Mouse (Mus musculus): ENCODE data around the gene 1700122O11Rik.

Gene 1700122O11Rik

GRCm38 (mm10) chr17:48001586-48002361 is 36.3 kb downstream of the 1700122O11Rik start:
- Histone ChIP-seq H3K36me3 (ENCODE audit: insufficient read depth, low read length) (no peaks in the 10 kb centered on the region), H3K27me3 (ENCODE audit: insufficient read depth, low read length) (peaks cover 10% of the 10 kb centered on the region), H3K4me3 (replicated peaks; ENCODE audit: low read length) (peak overlapping the region; percentile 56), H3K4me1 (replicated peaks; ENCODE audit: low read depth, low read length) (peaks cover 62% of the 10 kb centered on the region), H3K9me3 (ENCODE audit: low read length) (no peaks in the 10 kb centered on the region)
- TF ChIP-seq NANOG (IDR thresholded peaks at IDR 0.05; ENCODE audit: borderline replicate concordance, low read length) (no peak), POU5F1 (IDR thresholded peaks at IDR 0.05; ENCODE audit: borderline replicate concordance, low read length) (no peak), CTCF (conservative IDR thresholded peaks at IDR 0.05; ENCODE audit: low read length) (no peak)

GRCm38 (mm10) chr17:48001157-48001556 is 36.9 kb downstream of the 1700122O11Rik start:
- Histone ChIP-seq H3K27me3 (ENCODE audit: insufficient read depth, low read length) (peaks cover 8% of the 10 kb centered on the region), H3K4me1 (replicated peaks; ENCODE audit: low read depth, low read length) (peaks cover 60% of the 10 kb centered on the region), H3K36me3 (ENCODE audit: insufficient read depth, low read length) (no peaks in the 10 kb centered on the region), H3K4me3 (replicated peaks; ENCODE audit: low read length) (0 out of 2 replicates have a peak overlapping the region, but pooled peaks have one; percentile 35), H3K9me3 (ENCODE audit: low read length) (no peaks in the 10 kb centered on the region)
- no peak for TF ChIP-seq POU5F1 (IDR thresholded peaks at IDR 0.05; ENCODE audit: borderline replicate concordance, low read length)

DNA sequence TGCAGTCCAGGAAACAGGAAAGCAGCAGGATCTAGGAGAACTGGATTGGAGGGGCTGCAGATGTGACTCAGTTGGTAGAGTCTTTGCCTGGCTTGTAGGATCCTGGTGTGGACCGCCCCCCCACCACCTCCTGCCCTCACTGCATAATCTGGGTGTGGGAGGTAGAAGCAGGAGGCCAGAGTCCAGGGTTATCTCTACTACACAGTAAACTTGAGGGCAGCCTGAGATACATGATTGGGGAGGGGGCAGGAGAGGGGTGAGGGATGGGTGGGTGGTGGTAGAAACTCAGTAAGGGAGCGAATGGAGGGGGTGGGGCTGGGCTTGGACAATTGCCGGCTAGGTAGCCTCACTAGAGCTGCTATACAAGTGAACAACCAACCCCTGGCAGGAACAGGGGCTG is 38.3 kb downstream of the 1700122O11Rik start:
- TF ChIP-seq NANOG (IDR thresholded peaks at IDR 0.05; ENCODE audit: borderline replicate concordance, low read length) (no peak), CTCF (conservative IDR thresholded peaks at IDR 0.05; ENCODE audit: low read length) (no peak), POU5F1 (IDR thresholded peaks at IDR 0.05; ENCODE audit: borderline replicate concordance, low read length) (no peak)
- Histone ChIP-seq H3K4me3 (replicated peaks; ENCODE audit: low read length) (0 out of 2 replicates have a peak overlapping the region, but pooled peaks have one; percentile 17), H3K36me3 (ENCODE audit: insufficient read depth, low read length) (no peaks in the 10 kb centered on the region), H3K4me1 (replicated peaks; ENCODE audit: low read depth, low read length) (peaks cover 55% of the 10 kb centered on the region), H3K27me3 (ENCODE audit: insufficient read depth, low read length) (peaks cover 7% of the 10 kb centered on the region; the same call in 1 of the 2 replicates), H3K9me3 (ENCODE audit: low read length) (no peaks in the 10 kb centered on the region)

- Histone ChIP-seq H3K4me3 (replicated peaks; ENCODE audit: low read length) (0 out of 2 replicates have a peak overlapping the region, but pooled peaks have one; percentile 17), H3K27me3 (ENCODE audit: insufficient read depth, low read length) (peaks cover 7% of the 10 kb centered on the region; the same call in 1 of the 2 replicates), H3K9me3 (ENCODE audit: low read length) (no peaks in the 10 kb centered on the region), H3K4me1 (replicated peaks; ENCODE audit: low read depth, low read length) (peaks cover 51% of the 10 kb centered on the region), H3K36me3 (ENCODE audit: insufficient read depth, low read length) (no peaks in the 10 kb centered on the region)
- TF ChIP-seq CTCF (conservative IDR thresholded peaks at IDR 0.05; ENCODE audit: low read length) = no peak
- TF ChIP-seq POU5F1 (IDR thresholded peaks at IDR 0.05; ENCODE audit: borderline replicate concordance, low read length) = no peak
- no peak for TF ChIP-seq NANOG (IDR thresholded peaks at IDR 0.05; ENCODE audit: borderline replicate concordance, low read length)
These were observed 38.7 kb downstream of the 1700122O11Rik start for GRCm38 (mm10) chr17:47999403-47999802.

DNA sequence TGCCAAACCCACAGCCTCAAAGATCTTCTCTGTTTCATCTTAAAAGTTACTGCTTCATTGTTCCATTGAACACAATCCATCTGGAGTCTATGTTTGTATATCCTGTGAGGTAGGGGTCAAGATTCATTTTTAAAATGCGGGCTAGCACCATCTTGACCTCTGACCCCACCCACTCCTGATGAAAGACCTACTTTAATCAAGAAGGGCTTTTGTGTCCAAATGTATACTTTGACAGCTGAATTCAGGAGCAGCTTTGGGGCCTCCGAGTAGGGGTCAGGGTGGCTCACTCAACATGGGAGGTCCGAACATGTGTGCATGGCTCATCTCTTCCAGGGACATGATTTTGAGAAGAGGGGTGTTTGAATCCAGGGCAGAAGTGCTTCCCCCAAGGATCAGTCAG is 40.3 kb downstream of the 1700122O11Rik start:
- no peak overlapping the region for H3K4me3 ChIP-seq (replicated peaks; ENCODE audit: low read length)
- TF ChIP-seq CTCF (conservative IDR thresholded peaks at IDR 0.05; ENCODE audit: low read length) = no peak
- TF ChIP-seq NANOG (IDR thresholded peaks at IDR 0.05; ENCODE audit: borderline replicate concordance, low read length) = no peak
- no peak for TF ChIP-seq POU5F1 (IDR thresholded peaks at IDR 0.05; ENCODE audit: borderline replicate concordance, low read length)
- H3K36me3 ChIP-seq (ENCODE audit: insufficient read depth, low read length) = no peaks in the 10 kb centered on the region
- 0 out of 2 replicates have a peak, but pooled peaks cover 3% of the 10 kb centered on the region for H3K27me3 ChIP-seq (ENCODE audit: insufficient read depth, low read length)
- no peaks in the 10 kb centered on the region for H3K9me3 ChIP-seq (ENCODE audit: low read length)
- H3K4me1 ChIP-seq (replicated peaks; ENCODE audit: low read depth, low read length) = peaks cover 50% of the 10 kb centered on the region

GRCm38 (mm10) chr17:47990392-47991123 is 47.5 kb downstream of the 1700122O11Rik start:
- Histone ChIP-seq H3K9me3 (ENCODE audit: low read length) (no peaks in the 10 kb centered on the region), H3K36me3 (ENCODE audit: insufficient read depth, low read length) (no peaks in the 10 kb centered on the region), H3K27me3 (ENCODE audit: insufficient read depth, low read length) (peaks cover 5% of the 10 kb centered on the region), H3K4me3 (replicated peaks; ENCODE audit: low read length) (peak overlapping the region; percentile 55), H3K4me1 (replicated peaks; ENCODE audit: low read depth, low read length) (peaks cover 38% of the 10 kb centered on the region)
- no peak for TF ChIP-seq CTCF (conservative IDR thresholded peaks at IDR 0.05; ENCODE audit: low read length)
- no peak for TF ChIP-seq NANOG (IDR thresholded peaks at IDR 0.05; ENCODE audit: borderline replicate concordance, low read length)
- TF ChIP-seq POU5F1 (IDR thresholded peaks at IDR 0.05; ENCODE audit: borderline replicate concordance, low read length) = no peak

GRCm38 (mm10) chr17:47989951-47990378 is 48.1 kb downstream of the 1700122O11Rik start:
- TF ChIP-seq CTCF (conservative IDR thresholded peaks at IDR 0.05; ENCODE audit: low read length) (no peak), NANOG (IDR thresholded peaks at IDR 0.05; ENCODE audit: borderline replicate concordance, low read length) (peak; percentile 32; the same call in 1 of the 2 replicates)
- Histone ChIP-seq H3K27me3 (ENCODE audit: insufficient read depth, low read length) (peaks cover 5% of the 10 kb centered on the region), H3K4me3 (replicated peaks; ENCODE audit: low read length) (peak overlapping the region; percentile 55), H3K36me3 (ENCODE audit: insufficient read depth, low read length) (no peaks in the 10 kb centered on the region), H3K4me1 (replicated peaks; ENCODE audit: low read depth, low read length) (peaks cover 38% of the 10 kb centered on the region), H3K9me3 (ENCODE audit: low read length) (no peaks in the 10 kb centered on the region)

GRCm38 (mm10) chr17:47988811-47989210 is 49.3 kb downstream of the 1700122O11Rik start:
- TF ChIP-seq CTCF (conservative IDR thresholded peaks at IDR 0.05; ENCODE audit: low read length) (no peak), NANOG (IDR thresholded peaks at IDR 0.05; ENCODE audit: borderline replicate concordance, low read length) (no peak), POU5F1 (IDR thresholded peaks at IDR 0.05; ENCODE audit: borderline replicate concordance, low read length) (no peak)
- Histone ChIP-seq H3K36me3 (ENCODE audit: insufficient read depth, low read length) (no peaks in the 10 kb centered on the region), H3K4me3 (replicated peaks; ENCODE audit: low read length) (peak overlapping the region; percentile 64), H3K27me3 (ENCODE audit: insufficient read depth, low read length) (peaks cover 5% of the 10 kb centered on the region), H3K4me1 (replicated peaks; ENCODE audit: low read depth, low read length) (peaks cover 40% of the 10 kb centered on the region), H3K9me3 (ENCODE audit: low read length) (no peaks in the 10 kb centered on the region)

Measured in E14TG2a.4 (cell line).